Mouse (Mus musculus): ENCODE data around the gene Tmem63c. TPM values are rescaled to one million over a fixed set of nuclear protein-coding genes. Genes with fewer than 3 reads are reported as not detected.

Gene Tmem63c
- polyA plus RNA-seq, 1 experiment from 2014 or later = not detected

DNA sequence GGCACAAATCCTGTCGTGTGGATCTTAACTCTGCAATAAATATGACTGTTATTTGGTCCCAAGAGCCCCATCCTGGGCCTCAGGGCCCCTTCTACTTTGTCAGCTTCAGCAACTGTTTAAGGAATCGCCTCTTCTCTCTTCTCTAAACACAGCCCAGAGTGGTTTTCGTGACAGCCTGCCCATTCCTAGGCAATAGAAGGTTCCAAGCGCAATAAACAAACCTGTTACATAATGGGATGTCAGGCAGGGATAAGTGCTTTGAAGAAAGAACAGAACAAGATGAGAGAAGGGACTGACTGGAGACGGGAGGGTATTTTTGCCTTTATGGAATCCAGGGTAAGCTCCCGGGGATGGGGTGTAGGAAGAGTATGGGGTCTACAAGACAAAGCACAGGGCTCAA is 72.5 kb downstream of the Tmem63c start:
- no peak for ATAC-seq (ENCODE audit: extremely low read depth, insufficient number of reproducible peaks, low FRiP score, low TSS enrichment)
- H3K4me3 ChIP-seq = no peak overlapping the region
- no peak overlapping the region for H3K27ac ChIP-seq (replicated peaks)
- 56% methylated on average over 6 of the region's 6 CpGs for WGBS
- no peaks in the 10 kb centered on the region for H3K9me3 ChIP-seq
- H3K4me2 ChIP-seq = no peak overlapping the region
- peaks cover 13% of the 10 kb centered on the region for H3K27me3 ChIP-seq (replicated peaks)
- H3K36me3 ChIP-seq = no peaks in the 10 kb centered on the region
- H3K9ac ChIP-seq = no peak overlapping the region
- H3K4me1 ChIP-seq = peaks cover 17% of the 10 kb centered on the region

DNA sequence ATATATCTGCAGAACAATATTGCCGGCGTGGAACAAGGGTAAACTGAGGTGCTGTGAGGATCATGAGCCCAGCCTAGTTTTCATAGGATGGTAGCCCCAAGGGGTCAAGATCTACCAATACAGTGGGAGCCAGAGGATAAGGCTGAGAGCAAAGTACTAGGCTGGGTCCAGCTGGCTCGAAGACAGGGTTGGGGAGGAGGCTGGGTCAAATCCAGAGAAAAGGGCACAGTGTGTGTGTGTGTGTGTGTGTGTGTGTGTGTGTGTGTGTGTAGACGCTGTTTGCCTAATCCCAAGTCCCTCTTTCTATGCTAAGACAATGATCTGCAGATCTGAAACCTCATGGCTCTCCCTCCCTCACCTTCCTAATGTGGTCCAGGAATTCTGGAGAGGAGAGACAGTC is 79.2 kb downstream of the Tmem63c start:
- H3K4me3 ChIP-seq = no peak overlapping the region
- H3K27ac ChIP-seq (replicated peaks) = no peak overlapping the region
- ATAC-seq (ENCODE audit: extremely low read depth, insufficient number of reproducible peaks, low FRiP score, low TSS enrichment) = no peak
- peaks cover 70% of the 10 kb centered on the region for H3K27me3 ChIP-seq (replicated peaks)
- no peak overlapping the region for H3K9ac ChIP-seq
- H3K36me3 ChIP-seq = no peaks in the 10 kb centered on the region
- 73% methylated on average over 4 of the region's 4 CpGs for WGBS
- H3K9me3 ChIP-seq = no peaks in the 10 kb centered on the region
- H3K4me2 ChIP-seq = no peak overlapping the region
- H3K4me1 ChIP-seq = peaks cover 13% of the 10 kb centered on the region

DNA sequence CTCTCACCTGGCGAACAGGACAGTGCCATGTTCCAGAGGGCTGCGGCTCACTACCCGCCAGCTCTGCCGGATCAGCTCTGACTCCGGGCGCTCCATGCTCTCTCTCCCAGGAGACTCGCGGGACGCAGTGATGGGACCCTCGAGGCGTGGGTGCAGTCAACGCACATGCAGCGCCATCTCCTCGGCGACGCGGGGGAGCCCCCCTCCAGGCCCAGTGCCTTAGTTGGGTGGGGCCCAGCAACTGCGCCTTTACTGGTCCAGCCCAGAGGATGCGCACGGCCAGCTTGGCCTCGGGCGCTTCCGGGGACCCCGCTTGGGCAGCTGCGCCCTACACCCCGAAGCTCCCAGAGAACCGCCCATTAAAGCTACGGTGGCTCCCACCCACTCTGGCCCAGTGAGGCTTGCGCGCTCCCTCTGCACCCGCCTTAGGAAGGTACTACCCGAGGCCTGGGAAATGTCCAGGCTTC is 81.1 kb downstream of the Tmem63c start, which contains the start of gene Ngb:
Gene Ngb, minus strand, starts transcription at position 375 of the 467 bp plus-strand sequence.
- no peak for ATAC-seq (ENCODE audit: extremely low read depth, insufficient number of reproducible peaks, low FRiP score, low TSS enrichment)
- 5% methylated on average over 32 of the region's 32 CpGs for WGBS
- 0 out of 2 replicates have a peak, but pooled peaks cover 3% of the 10 kb centered on the region for H3K36me3 ChIP-seq
- H3K27me3 ChIP-seq (replicated peaks) = peaks cover 70% of the 10 kb centered on the region
- H3K9ac ChIP-seq = peak within 1 kb of the TSS; percentile 24; the same call in 1 of the 2 replicates
- peak within 1 kb of the TSS; percentile 72 for H3K4me2 ChIP-seq
- peak within 1 kb of the TSS; percentile 46 for H3K4me3 ChIP-seq
- H3K9me3 ChIP-seq = no peaks in the 10 kb centered on the region
- peaks cover 13% of the 10 kb centered on the region for H3K4me1 ChIP-seq
- H3K27ac ChIP-seq (replicated peaks) = no peak within 1 kb of the TSS

DNA sequence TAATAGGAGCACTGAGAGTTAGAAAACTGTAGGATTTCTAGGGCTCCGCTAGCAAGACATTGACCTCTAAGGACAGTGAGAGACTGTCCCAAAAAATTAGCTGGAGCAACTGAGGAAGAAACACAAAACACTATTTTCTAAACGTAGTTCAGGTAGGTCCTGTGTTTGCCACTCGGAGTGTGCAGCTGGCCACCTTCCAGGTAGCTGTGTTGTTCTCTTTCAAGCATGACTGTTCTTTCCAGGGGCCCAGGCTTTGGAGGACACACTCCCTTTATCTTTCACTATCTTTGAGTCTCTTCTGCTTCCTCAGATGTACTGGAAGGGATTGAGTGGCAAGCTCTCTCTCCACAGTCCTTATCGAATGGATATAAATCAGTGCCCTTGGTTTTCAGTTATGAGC is 82.3 kb downstream of the Tmem63c start:
- Histone ChIP-seq H3K36me3 (peaks cover 13% of the 10 kb centered on the region), H3K27ac (replicated peaks) (no peak overlapping the region), H3K4me2 (no peak overlapping the region), H3K4me3 (no peak overlapping the region), H3K9me3 (no peaks in the 10 kb centered on the region), H3K4me1 (peaks cover 13% of the 10 kb centered on the region), H3K9ac (no peak overlapping the region), H3K27me3 (replicated peaks) (peaks cover 60% of the 10 kb centered on the region)
- WGBS = 84% methylated on average over 4 of the region's 4 CpGs
- no peak for ATAC-seq (ENCODE audit: extremely low read depth, insufficient number of reproducible peaks, low FRiP score, low TSS enrichment)

DNA sequence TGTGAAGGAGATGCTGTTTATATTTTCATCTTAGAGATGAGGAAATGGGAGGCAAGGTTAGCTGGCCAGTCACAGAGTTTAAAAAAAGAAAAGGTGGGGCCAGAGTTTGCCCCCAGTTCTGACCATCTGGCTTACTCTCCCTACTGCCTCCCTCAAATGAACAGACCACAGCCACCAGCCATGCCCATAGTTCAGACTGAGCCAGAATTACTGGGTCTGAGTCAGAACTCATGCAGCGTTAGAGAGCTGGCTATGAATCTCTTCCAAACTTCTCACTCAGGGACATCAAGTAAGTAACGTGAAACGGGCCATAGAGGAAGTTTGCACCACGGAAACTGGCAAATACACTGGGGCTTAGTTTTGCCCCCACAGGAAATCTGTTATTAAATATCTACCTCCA is 83.7 kb downstream of the Tmem63c start:
- no peak overlapping the region for H3K4me3 ChIP-seq
- H3K9ac ChIP-seq = no peak overlapping the region
- H3K27me3 ChIP-seq (replicated peaks) = peaks cover 46% of the 10 kb centered on the region
- no peaks in the 10 kb centered on the region for H3K9me3 ChIP-seq
- WGBS = 81% methylated on average over 4 of the region's 4 CpGs
- H3K27ac ChIP-seq (replicated peaks) = no peak overlapping the region
- H3K4me1 ChIP-seq = peaks cover 13% of the 10 kb centered on the region
- H3K36me3 ChIP-seq = peaks cover 26% of the 10 kb centered on the region
- no peak for ATAC-seq (ENCODE audit: extremely low read depth, insufficient number of reproducible peaks, low FRiP score, low TSS enrichment)
- no peak overlapping the region for H3K4me2 ChIP-seq

DNA sequence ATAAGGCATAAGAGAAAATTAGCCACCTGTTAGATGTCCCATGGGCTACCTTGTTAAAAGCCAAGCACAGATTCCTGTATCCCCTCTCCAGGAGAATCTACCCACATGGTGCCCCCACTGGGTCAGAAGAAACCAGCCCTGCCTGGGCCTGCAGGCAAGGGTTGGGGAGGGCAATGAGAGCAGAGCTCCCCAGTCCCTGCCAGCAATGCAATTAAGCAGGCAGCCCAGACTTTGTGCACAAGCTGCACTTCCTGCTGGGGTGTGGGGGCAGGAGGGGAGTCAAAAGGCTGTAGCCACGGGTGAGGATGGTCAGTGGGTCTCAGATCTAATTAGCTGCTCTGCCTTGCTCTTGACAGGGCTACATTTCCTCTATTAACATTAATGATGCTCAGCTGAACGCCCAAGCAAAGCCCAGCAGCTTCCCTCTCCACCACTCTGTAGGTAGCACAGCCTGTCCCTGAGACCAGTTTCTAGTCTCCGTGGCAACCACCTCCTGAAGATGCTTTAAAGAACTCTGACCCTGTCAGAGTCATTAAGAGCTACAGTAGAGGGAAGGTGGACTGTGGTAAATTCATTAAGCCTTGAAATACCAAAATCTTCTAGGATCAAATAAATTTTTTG is 86.3 kb downstream of the Tmem63c start:
- no peak overlapping the region for H3K4me2 ChIP-seq
- WGBS = 54% methylated on average over 3 of the region's 3 CpGs
- peaks cover 49% of the 10 kb centered on the region for H3K36me3 ChIP-seq
- no peak overlapping the region for H3K27ac ChIP-seq (replicated peaks)
- H3K9ac ChIP-seq = no peak overlapping the region
- peaks cover 3% of the 10 kb centered on the region for H3K4me1 ChIP-seq
- H3K27me3 ChIP-seq (replicated peaks) = peaks cover 20% of the 10 kb centered on the region
- no peak overlapping the region for H3K4me3 ChIP-seq
- H3K9me3 ChIP-seq = no peaks in the 10 kb centered on the region
- ATAC-seq (ENCODE audit: extremely low read depth, insufficient number of reproducible peaks, low FRiP score, low TSS enrichment) = no peak

DNA sequence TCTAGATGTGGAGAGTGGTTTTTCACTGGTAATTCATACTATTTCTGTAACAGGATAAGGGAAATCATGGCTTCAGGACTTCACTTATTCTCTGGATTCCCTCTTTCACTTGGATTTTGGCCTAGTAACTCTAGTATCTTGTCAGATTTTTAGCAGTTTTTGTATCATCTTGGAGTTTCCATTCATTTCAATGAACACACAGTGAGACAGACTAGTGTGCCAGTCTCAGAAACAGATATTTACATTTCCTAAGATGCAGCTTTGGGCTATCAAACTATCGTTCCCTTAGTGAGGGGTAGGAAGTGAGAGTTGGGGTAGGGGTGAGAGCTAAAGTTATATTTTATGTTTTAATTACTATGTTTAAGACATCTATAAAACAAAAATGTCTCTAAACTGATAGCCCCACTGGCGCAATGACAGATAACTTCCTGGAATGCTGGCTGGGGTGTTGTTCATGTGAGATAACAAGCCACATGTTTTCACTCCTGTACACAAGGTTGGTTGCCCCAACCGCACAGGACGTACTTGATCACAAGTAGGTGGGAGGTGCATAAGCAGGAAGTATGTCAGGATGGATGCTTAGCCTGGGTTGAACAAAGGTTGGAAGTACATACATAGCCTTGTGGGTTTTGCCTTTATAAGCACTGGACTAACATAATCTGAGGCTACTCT is 100.9 kb downstream of the Tmem63c start:
- Histone ChIP-seq H3K4me1 (no peaks in the 10 kb centered on the region), H3K27me3 (replicated peaks) (no peaks in the 10 kb centered on the region), H3K4me2 (no peak overlapping the region), H3K4me3 (no peak overlapping the region), H3K27ac (replicated peaks) (no peak overlapping the region), H3K36me3 (peaks cover 76% of the 10 kb centered on the region), H3K9ac (no peak overlapping the region), H3K9me3 (no peaks in the 10 kb centered on the region)
- WGBS = 73% methylated on average over 4 of the region's 4 CpGs
- ATAC-seq (ENCODE audit: extremely low read depth, insufficient number of reproducible peaks, low FRiP score, low TSS enrichment) = no peak

DNA sequence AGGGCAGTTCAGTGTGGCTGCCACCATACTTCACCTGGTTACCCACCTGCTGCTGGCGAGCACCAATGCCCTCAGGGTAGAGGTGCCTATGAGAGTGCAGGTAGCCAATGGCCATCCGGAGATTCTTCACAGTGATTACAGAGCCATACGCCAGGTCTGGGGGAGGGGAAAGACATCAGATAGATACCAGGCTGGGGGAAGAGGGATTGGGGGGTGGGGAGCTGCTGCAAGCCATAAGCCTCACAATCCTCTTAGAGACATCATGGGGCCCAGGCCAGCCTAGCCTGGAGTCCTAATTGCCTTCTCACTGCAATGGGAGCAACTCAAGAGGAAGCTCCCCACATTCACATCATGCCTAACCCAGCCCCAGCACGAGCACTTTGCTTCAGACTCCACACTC is 106.1 kb downstream of the Tmem63c start:
- WGBS = 74% methylated on average over 4 of the region's 4 CpGs
- H3K27me3 ChIP-seq (replicated peaks) = no peaks in the 10 kb centered on the region

DNA sequence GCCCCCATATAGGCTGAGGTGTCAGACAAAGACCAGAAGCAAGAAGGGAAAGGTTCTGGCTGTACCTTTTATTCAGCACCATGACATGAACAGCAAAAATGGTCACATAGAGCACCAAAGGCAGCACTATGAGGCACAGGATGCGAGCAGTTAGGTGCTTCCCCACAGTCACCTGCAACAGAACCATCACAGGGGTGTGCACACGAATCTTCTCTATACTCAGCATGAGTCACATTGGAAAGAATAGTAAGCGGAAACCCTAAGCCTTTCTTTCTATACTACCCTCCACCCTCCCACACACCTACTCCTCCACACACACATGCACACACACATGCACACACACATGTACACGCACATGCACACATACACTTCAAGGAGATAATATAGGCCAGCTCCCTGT is 109.1 kb downstream of the Tmem63c start:
- no peaks in the 10 kb centered on the region for H3K9me3 ChIP-seq
- H3K9ac ChIP-seq = no peak overlapping the region
- no peak for ATAC-seq (ENCODE audit: extremely low read depth, insufficient number of reproducible peaks, low FRiP score, low TSS enrichment)
- 88% methylated on average over 4 of the region's 4 CpGs for WGBS
- H3K4me1 ChIP-seq = peaks cover 19% of the 10 kb centered on the region
- H3K27ac ChIP-seq (replicated peaks) = no peak overlapping the region
- no peaks in the 10 kb centered on the region for H3K27me3 ChIP-seq (replicated peaks)
- no peak overlapping the region for H3K4me2 ChIP-seq
- H3K4me3 ChIP-seq = no peak overlapping the region
- peaks cover 63% of the 10 kb centered on the region for H3K36me3 ChIP-seq

More for the DNA sequence above, 106.1 kb downstream of the Tmem63c start:
- H3K4me3 ChIP-seq = no peak overlapping the region
- no peak overlapping the region for H3K9ac ChIP-seq
- no peak overlapping the region for H3K27ac ChIP-seq (replicated peaks)
- peaks cover 12% of the 10 kb centered on the region for H3K4me1 ChIP-seq
- no peaks in the 10 kb centered on the region for H3K9me3 ChIP-seq
- peaks cover 74% of the 10 kb centered on the region for H3K36me3 ChIP-seq
- no peak overlapping the region for H3K4me2 ChIP-seq
- no peak for ATAC-seq (ENCODE audit: extremely low read depth, insufficient number of reproducible peaks, low FRiP score, low TSS enrichment)

DNA sequence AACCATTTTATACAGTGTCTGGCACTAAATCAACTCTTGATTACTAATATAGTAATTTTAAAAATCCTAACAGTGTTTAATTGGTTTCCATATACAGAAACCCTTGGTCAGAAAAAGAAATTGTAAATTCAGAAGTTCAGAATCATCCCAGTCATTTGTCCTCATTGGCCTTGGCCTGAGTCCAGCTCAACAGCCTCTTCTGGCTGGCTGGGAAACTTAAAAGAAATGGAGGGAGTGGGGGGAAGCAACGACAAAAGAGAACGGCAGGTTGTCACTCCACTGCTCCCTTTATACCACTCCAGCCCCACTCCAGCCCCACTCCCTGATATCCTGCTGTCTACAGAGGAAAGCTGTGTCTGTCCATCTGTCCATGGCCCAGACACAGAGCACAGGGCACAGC is 110.0 kb downstream of the Tmem63c start:
- peaks cover 65% of the 10 kb centered on the region for H3K36me3 ChIP-seq
- H3K9me3 ChIP-seq = no peaks in the 10 kb centered on the region
- H3K4me3 ChIP-seq = no peak overlapping the region
- no peaks in the 10 kb centered on the region for H3K27me3 ChIP-seq (replicated peaks)
- no peak overlapping the region for H3K9ac ChIP-seq
- H3K4me1 ChIP-seq = peaks cover 19% of the 10 kb centered on the region
- H3K4me2 ChIP-seq = no peak overlapping the region
- no peak for ATAC-seq (ENCODE audit: extremely low read depth, insufficient number of reproducible peaks, low FRiP score, low TSS enrichment)
- 68% methylated on average over 2 of the region's 2 CpGs for WGBS
- no peak overlapping the region for H3K27ac ChIP-seq (replicated peaks)

DNA sequence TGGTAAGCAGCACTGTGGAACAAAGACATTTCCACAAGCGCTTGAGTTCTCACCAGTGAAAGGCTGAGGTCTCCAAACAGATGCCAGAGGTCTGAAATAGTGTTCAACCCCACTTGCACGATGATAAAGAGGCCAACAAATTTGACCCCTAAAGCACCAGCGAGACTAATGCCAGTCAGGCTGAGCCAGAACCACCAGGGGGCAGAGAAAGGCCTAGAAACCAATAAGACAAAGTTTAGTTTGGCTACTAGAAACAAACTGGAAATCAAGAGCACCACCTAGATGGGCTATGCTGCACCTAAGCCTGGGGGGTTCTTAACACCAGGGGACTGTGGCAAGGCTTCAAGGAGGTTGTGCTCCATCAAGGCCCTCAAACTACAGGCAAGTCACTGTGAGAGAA is 110.5 kb downstream of the Tmem63c start:
- Histone ChIP-seq H3K4me2 (no peak overlapping the region), H3K4me1 (peaks cover 19% of the 10 kb centered on the region), H3K27ac (replicated peaks) (no peak overlapping the region), H3K4me3 (no peak overlapping the region), H3K9ac (no peak overlapping the region), H3K36me3 (peaks cover 68% of the 10 kb centered on the region), H3K27me3 (replicated peaks) (no peaks in the 10 kb centered on the region), H3K9me3 (no peaks in the 10 kb centered on the region)
- WGBS = 48% methylated on average over 3 of the region's 3 CpGs
- no peak for ATAC-seq (ENCODE audit: extremely low read depth, insufficient number of reproducible peaks, low FRiP score, low TSS enrichment)

DNA sequence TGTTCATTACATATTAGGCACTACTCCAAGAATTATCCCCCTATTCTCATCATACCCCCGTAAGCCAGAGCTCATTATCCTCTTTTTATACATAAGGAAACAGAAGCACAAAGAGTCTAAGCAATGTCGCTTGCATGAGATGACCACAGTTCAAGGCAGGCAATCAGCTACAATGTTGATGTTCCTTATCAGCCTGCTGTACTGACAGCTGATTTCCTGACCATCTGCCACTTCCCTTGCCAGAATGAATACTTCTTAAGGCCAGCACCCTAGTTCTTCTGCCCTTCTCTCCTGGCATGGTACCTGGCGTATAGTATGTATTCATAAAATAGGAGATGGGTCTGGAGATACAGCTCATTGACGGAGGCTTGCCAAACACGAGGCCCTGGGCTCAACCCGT is 111.1 kb downstream of the Tmem63c start:
- H3K9ac ChIP-seq = no peak overlapping the region
- H3K4me1 ChIP-seq = peaks cover 19% of the 10 kb centered on the region
- H3K9me3 ChIP-seq = no peaks in the 10 kb centered on the region
- ATAC-seq (ENCODE audit: extremely low read depth, insufficient number of reproducible peaks, low FRiP score, low TSS enrichment) = no peak
- no peak overlapping the region for H3K27ac ChIP-seq (replicated peaks)
- H3K4me2 ChIP-seq = no peak overlapping the region
- H3K27me3 ChIP-seq (replicated peaks) = no peaks in the 10 kb centered on the region
- H3K36me3 ChIP-seq = peaks cover 69% of the 10 kb centered on the region
- no peak overlapping the region for H3K4me3 ChIP-seq
- WGBS = 61% methylated on average over 6 of the region's 6 CpGs
